Mouse (Mus musculus) lung, adult 18-20 months (tissue): ENCODE results near the gene Gchfr.

ENCODE experiments used
- DNase-seq, 2 experiments: peaks; one replicate each; pipeline ENCODE4 v3.0.0; 2022; ENCODE audit warnings: mixed read lengths in 2 of 2

The Gchfr gene

DNA sequence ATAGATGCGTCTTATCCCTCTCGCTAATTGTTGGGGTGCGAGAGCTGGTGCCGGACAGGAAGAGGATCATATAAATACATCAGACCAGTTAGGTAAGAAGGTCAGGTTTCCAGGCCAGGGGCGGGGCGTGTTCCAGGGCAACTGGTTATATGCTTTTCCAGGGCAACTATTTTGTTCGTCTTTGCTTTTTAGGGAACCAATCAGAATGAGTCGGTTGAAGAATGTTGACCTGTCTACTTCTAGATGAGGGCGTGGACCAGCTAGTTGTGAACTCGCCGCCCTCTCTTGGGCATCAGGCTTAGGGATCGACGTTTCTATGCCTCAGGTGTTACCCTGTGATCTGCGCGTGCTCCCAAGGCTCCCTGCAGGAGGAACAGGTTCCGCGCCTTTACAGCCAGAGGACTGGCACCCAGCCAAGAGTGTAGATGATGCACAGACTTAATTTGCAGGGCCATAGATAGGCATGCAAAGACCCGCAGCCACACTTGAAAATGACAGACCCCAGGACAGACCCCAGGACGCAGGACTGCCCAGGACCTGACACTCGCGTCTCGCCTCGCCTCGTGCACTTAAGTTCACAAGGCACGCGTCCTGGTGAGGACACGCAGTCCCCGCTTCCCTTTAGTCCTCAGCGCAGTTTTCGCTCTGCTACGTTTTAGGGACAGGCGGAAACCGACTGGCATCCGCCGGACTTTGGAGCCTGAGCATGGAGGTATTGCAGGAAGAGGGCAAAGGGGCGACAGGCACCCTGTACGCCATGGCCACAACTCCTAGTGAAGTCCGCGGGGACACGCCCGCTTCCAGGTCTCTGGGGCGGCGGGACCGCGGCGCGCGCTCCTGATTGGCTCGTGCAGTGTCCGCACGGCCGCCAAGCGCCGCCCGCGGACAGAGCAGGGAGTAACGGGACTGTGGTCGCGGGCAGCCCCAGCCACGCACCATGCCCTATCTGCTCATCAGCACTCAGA, at the start of gene Gchfr:
Gene Gchfr, plus strand, starts transcription at position 873 of the 965 bp plus-strand sequence.
- peak; percentile 73 to 79 for DNase-seq

DNA sequence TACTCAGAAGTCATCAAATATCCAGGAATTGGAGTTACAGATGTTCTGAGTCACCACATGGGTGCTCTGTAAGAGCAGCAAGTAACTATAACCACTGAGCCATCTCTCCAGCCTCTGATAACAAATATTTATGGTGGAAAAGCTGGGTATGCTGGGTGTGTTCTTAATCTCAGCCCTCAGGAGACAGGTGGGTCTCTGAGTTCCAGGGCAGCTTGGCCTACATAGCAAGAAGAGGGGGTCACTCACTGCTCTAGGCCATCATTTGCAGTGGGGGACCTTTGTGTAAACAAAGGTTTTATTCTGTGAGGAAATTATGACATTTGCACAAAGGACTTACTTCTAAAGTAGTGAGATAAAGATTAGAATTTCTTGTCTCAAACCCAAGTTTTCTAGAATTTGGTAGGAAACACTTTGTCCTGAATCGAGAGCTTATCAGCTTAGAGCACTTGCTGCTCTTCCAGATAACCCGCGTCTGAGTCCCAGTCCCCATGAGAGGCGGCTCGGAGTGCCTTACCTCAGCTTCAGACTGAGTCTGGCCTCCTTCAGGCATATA, 31.2 kb upstream of the Gchfr start:
- no peak for DNase-seq

DNA sequence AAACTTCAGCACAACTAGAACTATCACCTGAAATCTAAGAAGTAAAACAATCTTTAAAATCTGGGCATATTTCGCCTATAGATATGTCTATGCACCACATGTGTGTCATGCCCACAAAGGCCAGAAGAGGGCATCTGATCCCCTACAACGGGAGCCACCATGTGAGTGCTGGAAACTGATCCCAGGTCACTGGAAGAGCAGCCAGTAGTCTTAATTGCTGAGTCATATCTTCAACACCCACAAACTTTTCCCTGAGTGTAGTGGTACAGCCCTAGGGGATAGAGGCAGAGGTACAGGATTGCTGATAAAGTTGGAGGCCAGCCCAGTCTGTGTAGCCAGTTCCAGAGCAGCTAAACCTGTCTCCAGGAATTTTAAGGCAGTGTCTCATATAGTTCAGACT, 22.4 kb upstream of the Gchfr start:
- no peak for DNase-seq

DNA sequence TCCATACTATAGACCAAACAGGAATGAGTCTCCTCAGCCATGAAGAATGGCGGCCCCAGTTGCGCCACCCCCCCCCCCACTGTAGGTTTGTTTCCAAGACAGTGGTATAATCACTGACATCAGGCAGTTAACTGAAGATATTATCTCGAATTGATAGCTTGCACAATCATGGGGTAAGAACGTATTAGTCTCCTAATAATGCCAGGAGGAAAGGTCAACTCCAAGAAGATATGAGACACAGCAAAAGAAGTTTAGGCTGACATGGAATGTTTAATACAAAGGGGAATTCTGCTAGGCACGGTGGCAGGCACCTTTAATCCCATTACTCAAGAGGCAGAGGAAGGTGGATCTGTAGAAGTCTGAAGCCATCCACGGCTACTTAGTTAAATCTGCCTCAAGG, 21.1 kb upstream of the Gchfr start:
- no peak for DNase-seq

DNA sequence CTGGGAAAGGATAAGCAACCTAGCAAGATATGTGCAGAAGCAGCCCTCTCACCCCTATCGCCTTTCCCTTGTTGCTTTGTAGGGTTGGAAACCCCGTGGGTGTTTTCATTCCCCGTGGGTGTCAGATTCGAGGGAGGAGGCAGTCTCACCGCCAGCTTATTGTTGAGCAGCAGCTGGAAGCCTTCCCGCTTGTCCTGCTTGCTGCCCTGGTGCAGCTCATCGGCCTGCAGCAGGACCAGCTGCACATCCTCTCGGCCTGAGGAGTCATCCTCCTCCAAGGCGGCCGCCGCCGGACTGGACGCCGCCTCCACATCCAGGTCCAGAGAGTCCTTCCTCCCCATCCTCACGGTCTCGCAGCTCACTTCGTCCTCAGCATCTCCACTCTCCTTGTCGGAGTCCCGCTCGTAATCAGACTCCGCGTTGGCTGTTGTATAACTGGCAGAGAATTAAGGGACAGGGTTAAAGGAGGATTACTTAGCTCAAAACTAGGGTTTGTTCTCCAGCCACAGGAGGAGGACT, 20.4 kb upstream of the Gchfr start:
- DNase-seq: no peak

DNA sequence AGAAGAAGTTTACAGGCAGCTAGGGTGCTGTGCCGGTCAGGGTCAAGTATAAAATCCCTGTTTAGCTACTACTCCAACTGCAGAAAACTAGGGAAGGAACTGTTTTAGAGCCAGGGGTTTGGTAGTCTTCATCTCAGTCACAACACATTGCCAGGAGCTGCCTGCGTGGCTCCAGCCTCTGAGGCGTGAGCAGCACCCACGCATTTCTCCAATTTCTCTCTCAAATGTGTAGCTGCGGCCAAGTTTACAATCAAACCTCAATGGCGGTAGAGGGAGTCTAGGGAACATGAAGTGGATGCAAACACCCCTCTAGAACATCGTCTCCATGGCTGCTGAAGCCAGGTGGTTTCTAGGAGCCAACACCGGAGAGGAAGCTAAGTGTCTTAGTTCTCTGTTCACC, 19.8 kb upstream of the Gchfr start:
- no peak for DNase-seq

DNA sequence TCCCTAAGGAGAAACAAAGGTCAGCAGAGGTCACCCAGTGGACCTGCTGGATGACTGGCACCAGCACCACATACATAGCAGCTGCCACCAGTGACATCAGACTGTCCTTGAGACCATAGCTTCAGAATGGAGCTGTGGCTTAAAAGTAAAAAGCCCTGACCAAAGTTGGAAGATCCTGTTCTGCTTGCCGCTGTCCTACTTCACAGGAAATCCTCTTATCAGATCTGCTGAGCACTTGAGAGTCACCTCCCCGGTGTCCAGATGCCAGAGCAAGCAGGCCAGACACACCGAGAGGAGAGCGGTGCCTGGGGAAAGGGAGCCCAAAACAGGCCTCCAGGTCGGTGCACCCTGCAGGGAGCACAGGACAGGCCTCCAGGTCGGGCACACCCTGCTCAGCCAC, 15.3 kb upstream of the Gchfr start:
- DNase-seq: no peak

DNA sequence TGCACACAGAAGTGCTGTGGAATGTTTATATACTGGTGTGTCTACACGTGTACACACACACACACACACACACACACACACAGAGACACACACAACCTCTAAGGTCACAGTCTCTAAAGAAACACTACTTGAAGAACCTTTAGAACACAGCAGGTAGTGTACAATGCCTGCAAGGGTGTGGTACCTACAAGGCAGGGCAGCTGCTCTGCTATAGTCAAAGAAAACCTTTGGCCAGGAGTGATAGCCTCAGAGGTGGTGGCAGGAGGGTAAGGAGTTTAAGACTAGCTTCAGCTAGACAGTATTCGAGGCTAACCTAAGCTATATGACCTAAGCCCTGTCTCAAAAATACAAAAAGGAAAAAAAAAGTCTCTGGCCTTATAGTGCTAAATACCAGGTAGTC, 12.9 kb upstream of the Gchfr start:
- no peak for DNase-seq

DNA sequence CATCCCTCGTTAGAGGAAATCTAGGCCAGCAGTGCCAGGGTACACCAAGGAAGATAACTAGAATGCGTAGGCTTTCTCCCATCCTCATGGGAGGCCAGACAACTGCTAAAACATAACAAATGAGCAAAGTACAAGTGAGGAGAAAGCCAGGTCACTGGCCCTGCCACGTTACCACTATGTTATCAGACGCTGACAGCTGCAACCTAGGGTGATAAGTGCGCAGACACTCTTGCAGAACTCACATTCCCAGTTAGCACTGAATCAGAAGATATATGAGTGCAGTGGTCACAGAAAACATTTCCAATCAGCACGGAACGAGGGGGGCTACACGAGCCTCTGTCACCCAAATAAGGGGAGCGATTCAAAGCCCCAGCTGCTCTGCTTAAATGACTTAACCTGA, 12.2 kb upstream of the Gchfr start:
- DNase-seq: no peak

DNA sequence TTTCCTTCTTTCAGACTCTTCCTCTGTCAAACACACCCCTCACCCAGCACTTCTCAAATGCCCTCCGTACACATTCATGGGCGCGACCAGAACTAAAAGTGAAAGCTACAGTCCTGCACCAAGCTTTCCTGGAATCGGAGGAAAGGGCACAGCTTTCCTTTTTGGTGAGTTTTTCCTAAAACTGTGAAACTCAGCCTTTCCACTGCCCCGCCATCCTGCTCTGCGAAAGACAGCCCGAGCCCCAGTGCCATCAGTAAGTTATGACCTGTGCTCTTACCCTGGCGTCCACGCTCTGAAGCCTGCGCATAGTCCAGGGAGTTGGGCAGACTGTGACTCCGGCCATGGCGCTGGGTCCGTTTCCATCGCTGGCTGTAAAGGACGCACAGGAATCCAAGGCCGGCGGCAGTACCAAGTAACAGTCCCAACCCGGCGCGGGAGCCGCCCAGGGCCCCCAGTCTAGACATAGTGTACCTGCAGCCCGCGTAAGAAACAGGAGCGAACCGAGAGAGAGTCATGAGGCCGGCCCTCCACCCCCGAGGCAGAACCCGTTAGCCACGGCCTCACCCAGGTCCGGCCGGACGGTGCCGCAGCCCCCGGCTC, 11.4 kb upstream of the Gchfr start:
- peak in 1 of 2 experiments; percentile 18 for DNase-seq

DNA sequence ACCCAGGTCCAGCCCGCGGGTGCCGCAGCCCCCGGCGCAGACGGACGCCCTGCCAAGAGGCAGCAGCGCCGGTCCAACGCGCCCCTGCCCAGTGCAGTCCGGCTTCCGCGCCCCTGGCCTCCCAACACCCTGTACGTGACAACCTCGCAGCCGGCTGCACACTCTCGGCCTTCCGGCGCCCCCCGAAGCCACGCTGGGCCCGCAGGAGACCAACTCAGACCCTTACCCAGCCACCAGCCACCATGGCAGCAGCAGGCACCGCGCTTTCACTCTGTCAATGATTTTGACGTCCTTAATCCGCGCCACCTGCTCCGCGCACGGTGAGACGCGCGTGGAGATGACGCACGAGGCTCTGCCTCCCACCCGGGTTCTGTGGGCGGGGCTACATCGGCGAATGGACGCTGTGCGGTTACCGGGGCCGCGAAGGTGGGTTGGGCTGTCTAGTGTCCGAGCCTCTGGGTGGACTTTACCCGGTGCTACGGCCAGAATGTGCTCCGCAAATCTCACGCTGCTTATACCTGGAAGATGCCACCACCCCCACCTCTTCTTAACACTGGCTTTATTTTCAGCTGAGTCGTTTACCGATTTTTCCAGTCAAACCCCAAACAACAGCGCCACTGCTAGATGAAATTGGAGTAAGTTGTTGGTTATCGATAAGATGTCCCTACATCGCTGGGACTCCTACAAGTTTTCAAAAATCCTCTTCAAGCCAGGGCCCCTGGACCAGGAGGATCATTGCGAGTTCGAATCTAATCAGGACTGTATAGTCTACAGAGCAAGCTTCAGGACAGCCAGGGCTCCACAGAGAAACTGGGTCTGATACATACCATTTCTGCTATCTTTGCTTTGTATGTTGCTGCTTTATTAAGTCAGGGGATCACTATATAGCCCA, 10.6 kb upstream of the Gchfr start, which contains the start of gene Rmdn3:
Gene Rmdn3, minus strand, starts transcription at position 354 of the 892 bp plus-strand sequence.
- peak; percentile 93 to 95 for DNase-seq

DNA sequence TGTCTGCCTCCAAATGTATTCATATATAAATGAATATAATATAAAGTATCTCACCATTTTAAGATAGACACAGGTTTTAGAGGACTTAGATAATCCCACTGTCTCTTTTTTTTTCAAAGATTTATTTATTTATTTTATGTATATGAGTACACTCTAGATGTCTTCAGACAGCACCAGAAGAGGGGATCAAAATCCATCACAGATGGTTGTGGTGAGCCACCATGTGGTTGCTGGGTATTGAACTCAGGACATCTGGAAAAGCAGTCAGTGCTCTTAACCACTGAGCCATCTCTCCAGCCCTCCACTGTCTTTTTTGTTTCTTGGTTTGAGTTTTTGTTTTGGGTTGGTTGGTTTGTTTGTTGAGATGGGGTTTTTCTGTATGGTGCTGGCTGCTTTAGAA, 9.7 kb upstream of the Gchfr start:
- no peak for DNase-seq

DNA sequence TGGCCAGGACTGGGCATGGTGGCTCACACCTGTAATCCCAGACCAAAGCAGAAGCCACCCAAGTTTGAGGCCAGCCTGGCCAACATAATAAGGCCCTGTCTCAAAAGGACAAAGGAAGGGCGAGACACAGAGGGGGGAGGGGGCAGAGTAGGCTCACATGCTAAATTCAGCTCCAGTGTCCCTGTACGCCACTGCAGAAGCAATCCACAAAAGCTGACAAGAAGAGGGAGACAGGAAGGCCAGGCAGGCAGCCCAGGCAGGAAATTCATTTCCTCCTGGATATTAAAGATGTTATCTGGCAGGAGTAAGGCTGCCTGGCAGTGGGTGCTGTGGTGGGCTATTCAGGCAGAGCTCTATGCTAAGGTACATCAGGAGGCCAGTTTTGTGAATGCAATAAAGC, 6.3 kb upstream of the Gchfr start:
- DNase-seq: peak; percentile 31 to 65

DNA sequence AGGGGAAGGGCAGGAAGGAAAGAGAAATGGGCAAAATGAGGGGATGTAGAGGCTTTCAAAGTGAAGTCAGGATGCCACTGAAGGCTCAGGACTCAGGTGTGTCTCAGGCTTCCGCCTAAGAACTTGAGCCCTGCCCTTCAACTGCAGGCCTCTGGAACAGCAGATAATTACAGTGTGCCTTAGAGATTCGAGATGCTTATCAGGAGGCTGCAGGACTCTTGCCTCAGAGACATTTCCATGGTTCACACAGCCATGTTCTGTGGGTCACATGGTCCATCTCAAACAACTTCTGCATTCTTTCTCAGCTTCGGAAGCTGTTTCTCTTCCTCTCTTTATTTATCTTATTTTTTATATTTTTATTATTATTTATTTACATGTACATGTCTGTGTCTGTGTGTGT, 4.4 kb upstream of the Gchfr start:
- DNase-seq: no peak

DNA sequence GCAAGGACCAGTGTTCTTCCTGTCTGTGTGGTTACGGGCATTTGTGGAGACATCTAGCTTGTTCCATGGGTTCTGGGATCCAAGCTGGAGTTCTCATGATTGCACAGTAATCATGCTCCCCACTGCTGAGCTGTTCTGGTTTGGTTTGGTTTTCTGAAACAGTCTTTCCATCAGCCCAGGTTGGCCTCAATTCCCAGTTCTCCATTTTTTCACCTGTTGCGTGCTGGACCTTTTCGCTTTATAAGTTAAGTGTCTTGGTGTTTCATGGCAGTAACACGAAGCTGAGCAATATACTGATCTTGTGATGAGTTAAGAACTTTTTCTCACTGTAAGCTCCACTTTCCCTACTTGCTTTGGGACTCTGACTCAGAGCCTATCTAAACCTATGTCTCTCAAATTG, 3.6 kb upstream of the Gchfr start:
- no peak for DNase-seq

DNA sequence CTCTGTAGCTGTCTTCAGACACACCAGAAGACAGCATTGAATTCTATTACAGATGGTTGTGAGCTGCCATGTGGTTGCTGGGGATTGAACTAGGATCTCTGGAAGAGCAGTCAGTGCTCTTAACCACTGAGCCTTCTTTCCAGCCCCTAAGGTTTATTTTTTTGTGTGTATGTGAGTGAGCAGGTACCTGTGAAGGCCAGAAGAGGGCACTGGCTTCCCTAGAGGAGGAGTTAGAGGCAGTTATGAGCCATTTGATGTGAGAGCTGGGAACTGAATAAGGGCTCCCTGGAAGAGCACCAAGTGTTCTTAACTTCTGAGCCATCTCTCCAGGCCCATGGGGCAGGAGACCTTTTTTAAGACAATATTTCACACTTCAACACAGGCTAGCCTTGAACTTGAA, 2.2 kb upstream of the Gchfr start:
- no peak for DNase-seq

DNA sequence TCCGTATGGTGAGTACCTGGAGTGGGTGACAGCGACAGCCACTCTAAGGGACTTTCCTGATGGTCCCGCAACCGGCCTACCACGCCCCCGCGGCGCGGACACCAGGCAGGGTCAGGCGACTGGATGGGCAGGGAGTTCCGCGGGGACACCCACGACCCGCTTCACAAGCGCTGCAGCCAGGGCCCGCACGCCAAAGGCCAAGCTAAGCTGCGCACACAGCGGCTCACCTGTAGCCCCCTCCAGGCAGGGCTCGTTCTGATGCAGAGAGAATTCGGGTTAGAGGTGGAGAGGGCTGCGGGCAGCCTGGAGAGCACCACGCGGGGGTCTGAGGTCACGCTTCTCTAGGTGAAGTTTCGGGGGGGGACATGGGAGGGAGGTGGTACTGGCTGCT, 288 bp downstream of the Gchfr start:
- DNase-seq: no peak

DNA sequence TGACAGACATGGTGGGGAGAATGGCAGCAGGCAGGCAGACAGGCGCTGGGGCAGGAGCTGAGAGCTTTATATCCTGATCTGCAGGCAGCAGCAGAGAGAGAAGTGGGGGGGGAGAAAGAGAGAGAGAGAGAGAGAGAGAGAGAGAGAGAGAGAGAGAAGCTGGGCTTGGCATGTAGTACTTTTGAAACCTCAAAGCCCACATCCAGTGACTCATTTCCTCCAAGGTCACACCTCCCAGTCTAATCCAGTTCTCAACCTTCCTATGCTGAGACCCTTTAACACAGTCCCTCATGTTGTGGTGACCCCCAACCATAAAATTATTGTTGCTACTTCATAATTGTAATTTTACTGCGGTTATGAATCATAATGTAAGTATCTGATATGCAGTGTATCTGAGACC, 2.7 kb downstream of the Gchfr start:
- no peak for DNase-seq

DNA sequence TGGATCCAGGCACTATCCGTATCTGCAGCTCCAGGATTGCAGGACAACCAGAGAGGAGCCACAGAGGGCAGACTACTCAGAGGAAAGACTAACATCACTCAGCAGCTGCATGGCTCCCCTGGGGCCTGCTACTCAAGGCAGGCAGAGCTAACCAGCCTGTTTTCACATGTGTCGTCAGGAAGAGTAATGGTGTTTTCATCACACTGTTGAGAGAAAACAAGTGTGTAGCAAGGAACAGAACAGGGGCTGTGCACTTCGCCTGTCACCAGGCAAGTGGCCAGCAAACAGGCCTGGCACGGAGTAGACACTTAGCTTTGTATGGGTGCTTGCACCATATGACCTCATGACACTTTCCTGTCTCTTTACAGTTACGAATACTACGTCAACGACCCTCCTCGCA, 4.0 kb downstream of the Gchfr start:
- no peak for DNase-seq

DNA sequence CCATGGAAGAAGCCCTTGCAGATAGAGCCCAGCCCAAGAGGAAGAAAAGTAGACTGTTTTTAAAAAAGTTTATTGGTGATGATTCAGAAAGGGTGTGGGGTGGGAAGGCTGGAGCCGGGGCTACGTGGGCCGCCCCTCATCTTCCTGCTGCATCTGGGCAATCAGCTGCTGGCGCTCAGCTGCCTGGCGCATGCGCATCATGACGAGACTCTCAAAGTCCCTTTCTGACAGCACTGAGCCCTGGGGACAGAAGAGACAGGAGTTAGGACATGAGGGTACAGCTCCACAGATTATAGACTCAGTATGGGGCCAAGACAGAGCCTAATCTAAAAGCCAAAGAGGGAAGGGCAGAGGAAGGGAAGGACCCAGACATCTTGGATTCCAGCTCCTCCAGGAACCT, 4.9 kb downstream of the Gchfr start:
- DNase-seq: no peak

DNA sequence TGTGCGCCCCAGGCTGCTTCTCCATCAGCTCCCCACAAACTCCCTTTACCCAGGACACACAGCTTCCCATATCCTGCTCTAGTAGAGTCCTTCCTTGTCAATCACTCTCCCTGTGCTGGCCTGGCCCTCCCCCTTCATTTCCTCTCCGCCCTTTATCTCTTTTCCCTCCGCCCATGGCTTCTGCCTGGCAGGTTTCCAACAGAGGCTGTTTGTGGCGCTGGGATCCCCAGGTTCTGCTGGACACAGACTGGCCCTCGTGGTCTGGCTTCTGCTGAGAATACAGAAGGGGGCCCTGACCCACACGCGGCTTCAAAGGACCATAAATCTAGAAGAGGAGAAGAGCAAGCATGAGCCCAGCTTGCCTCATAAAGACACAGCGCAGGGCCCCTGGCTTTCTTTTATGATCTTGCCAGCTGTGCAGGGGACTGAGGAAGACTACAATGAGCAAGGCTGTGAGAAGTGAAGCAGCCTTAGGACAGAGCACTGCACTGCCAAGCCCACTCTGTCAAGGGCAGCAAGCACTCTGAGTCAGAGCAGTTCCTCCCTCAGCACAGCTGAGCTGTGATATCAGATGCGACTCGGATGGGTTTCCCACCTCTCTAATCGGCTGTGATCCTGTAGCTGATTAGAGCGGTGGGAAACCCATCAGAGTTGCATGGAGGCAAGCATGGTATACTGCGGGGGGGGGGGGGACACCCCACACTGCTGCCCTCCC, 5.4 kb downstream of the Gchfr start:
- DNase-seq: peak; percentile 59 to 71
